Mouse (Mus musculus) midbrain, embryonic 11.5 days (tissue): Measurements from ENCODE around the gene Ptpn23. TPM values are rescaled to one million over a fixed set of nuclear protein-coding genes. Genes with fewer than 3 reads are reported as not detected.
A peak's percentile ranks its signal among the peaks of the same experiment; 100 is the strongest.
"Not testable (repeated sequence)": the region's sequence is repeated elsewhere in the genome, so short reads cannot be mapped to it uniquely, and the experiment has no call there.

Source experiments
- ATAC-seq: fragments of 200-750 bp; cut with Nextera tagmentation; 2 replicates; pipeline ENCODE4 v1.8.0; 2017; ENCODE audit warnings: moderate TSS enrichment, moderate library complexity; ENCODE audit not compliant: low FRiP score
- DNase-seq: peaks from one replicate; pipeline ENCODE4 v3.0.0; 2015; ENCODE audit warnings: low spot score; ENCODE audit errors: missing footprints
- H3K27ac ChIP-seq: fragments of 300-500 bp; sonication (generic); 2 replicates; pipeline ENCODE4 v1.5.1; 2014; ENCODE audit warnings: low read depth, low read length
- H3K27me3 ChIP-seq: fragments of 300-500 bp; sonication (generic); 2 replicates; pipeline ENCODE4 v1.6.1; 2014; ENCODE audit warnings: mild to moderate bottlenecking, low read length, moderate library complexity, mixed read lengths; ENCODE audit not compliant: control insufficient read depth, insufficient read depth
- H3K36me3 ChIP-seq: fragments of 300-500 bp; sonication (generic); 2 replicates; pipeline ENCODE4 v1.6.1; 2014; ENCODE audit warnings: mild to moderate bottlenecking, low read length, moderate library complexity, mixed read lengths; ENCODE audit not compliant: control insufficient read depth, insufficient read depth
- H3K4me1 ChIP-seq: fragments of 300-500 bp; sonication (generic); 2 replicates; pipeline ENCODE4 v1.6.1; 2014; ENCODE audit warnings: low read length; ENCODE audit not compliant: control insufficient read depth, insufficient read depth
- H3K4me2 ChIP-seq: fragments of 300-500 bp; sonication (generic); 2 replicates; pipeline ENCODE4 v1.6.1; 2014; ENCODE audit warnings: mild to moderate bottlenecking, moderate library complexity
- H3K4me3 ChIP-seq: fragments of 300-500 bp; sonication (generic); 2 replicates; pipeline ENCODE4 v1.5.1; 2014; ENCODE audit warnings: low read depth, low read length
- H3K9ac ChIP-seq: fragments of 300-500 bp; sonication (generic); 2 replicates; pipeline ENCODE4 v1.6.1; 2014; ENCODE audit warnings: low read length
- H3K9me3 ChIP-seq: fragments of 300-500 bp; sonication (generic); 2 replicates; pipeline ENCODE4 v1.6.1; 2016; ENCODE audit warnings: low read length; ENCODE audit not compliant: control insufficient read depth
- WGBS: fragments of 180-500 bp; shearing (Covaris S2); extraction: QIAGEN DNeasy Blood & Tissue Kit; methylation state at CpG from one replicate; pipeline ENCODE4 v1.1.7; 2014; 5-methylcytosine and 5-hydroxymethylcytosine counted together
- polyA plus RNA-seq: library from polyadenylated mRNA; unstranded; fragments of >200 nt; fragmentation: Nextera tagmentation; extraction: Ambion mirVana; gene quantifications from 2 replicates; pipeline ENCODE4 v1.2.1, GENCODE M21; 2014

Gene Ptpn23
- polyA plus RNA-seq, 1 experiment from 2014 or later = 13.8 TPM

- H3K27ac ChIP-seq = no peak overlapping the region
- 85% methylated on average over 4 of the region's 4 CpGs for WGBS
- H3K9ac ChIP-seq = no peak overlapping the region
- peaks cover 20% of the 10 kb centered on the region for H3K36me3 ChIP-seq
- H3K4me1 ChIP-seq = no peaks in the 10 kb centered on the region
- H3K4me3 ChIP-seq = no peak overlapping the region
- H3K27me3 ChIP-seq = no peaks in the 10 kb centered on the region
- H3K9me3 ChIP-seq = no peaks in the 10 kb centered on the region
- DNase-seq = no peak
- H3K4me2 ChIP-seq = no peak overlapping the region
- ATAC-seq = no peak
Measured at GRCm38 (mm10) chr9:110393295-110393694, 14.7 kb downstream of the Ptpn23 start.

GRCm38 (mm10) chr9:110390843-110391242 lies 17.2 kb downstream of the Ptpn23 start:
- no peaks in the 10 kb centered on the region for H3K4me1 ChIP-seq
- no peaks in the 10 kb centered on the region for H3K9me3 ChIP-seq
- 96% methylated on average over 3 of the region's 3 CpGs for WGBS
- no peaks in the 10 kb centered on the region for H3K27me3 ChIP-seq
- no peak overlapping the region for H3K27ac ChIP-seq
- no peak for DNase-seq
- no peak overlapping the region for H3K9ac ChIP-seq
- ATAC-seq = no peak
- no peak overlapping the region for H3K4me3 ChIP-seq
- H3K4me2 ChIP-seq = no peak overlapping the region
- H3K36me3 ChIP-seq = peaks cover 35% of the 10 kb centered on the region

DNA sequence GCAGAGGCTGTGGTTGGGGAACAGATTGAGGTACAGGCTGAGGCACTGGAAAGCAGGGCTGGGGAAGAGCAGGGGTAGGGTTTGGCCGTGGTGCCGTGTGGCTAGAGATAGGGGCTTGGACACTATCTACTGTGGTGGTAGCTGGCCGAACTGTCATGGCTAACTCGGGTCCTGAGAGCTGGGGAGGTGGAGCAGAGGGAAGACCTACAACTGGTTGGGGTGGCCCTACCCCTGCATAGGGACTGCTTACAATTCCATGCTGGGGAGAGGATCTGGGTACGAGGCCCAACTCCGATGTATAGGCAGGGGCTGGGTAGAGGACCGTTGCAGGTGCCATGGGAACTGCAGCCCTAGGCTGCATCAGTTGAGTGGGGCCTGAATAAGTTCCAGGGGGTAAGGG lies 20.0 kb downstream of the Ptpn23 start:
- Histone ChIP-seq H3K4me3 (no peak overlapping the region), H3K4me2 (no peak overlapping the region), H3K27ac (no peak overlapping the region), H3K9ac (no peak overlapping the region), H3K36me3 (peaks cover 40% of the 10 kb centered on the region), H3K27me3 (no peaks in the 10 kb centered on the region), H3K4me1 (no peaks in the 10 kb centered on the region), H3K9me3 (no peaks in the 10 kb centered on the region)
- ATAC-seq = no peak
- DNase-seq = no peak
- WGBS = 93% methylated on average over 7 of the region's 7 CpGs

DNA sequence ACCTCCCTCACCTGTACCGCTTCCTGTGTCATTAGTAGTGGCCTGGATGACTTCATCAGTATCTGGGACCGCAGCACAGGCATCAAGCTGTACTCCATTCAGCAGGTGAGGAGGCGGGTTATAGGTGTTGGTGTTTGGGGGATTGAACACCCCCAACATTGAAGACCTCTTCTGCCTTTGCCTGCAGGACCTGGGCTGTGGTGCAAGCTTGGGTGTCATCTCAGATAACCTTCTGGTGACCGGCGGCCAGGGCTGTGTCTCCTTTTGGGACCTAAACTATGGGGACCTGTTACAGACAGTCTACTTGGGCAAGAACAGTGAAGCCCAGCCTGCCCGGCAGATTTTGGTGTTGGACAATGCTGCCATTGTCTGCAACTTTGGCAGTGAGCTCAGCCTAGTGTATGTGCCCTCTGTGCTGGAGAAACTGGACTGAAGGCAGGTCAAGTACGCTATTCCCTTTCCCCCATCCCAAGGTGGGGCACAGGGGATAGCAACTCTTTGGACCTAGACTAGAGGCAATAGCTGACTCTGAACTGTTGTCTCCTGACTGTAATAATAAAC lies 23.6 kb downstream of the Ptpn23 start:
- WGBS = 93% methylated on average over 7 of the region's 7 CpGs
- H3K27ac ChIP-seq = no peak overlapping the region
- ATAC-seq (no peak), DNase-seq (no peak)
- peaks cover 32% of the 10 kb centered on the region for H3K36me3 ChIP-seq
- no peak overlapping the region for H3K9ac ChIP-seq
- no peaks in the 10 kb centered on the region for H3K4me1 ChIP-seq
- no peak overlapping the region for H3K4me2 ChIP-seq
- no peaks in the 10 kb centered on the region for H3K9me3 ChIP-seq
- H3K27me3 ChIP-seq = no peaks in the 10 kb centered on the region
- H3K4me3 ChIP-seq = no peak overlapping the region

- ATAC-seq (no peak), DNase-seq (no peak)
- H3K27me3 ChIP-seq = no peaks in the 10 kb centered on the region
- no peaks in the 10 kb centered on the region for H3K9me3 ChIP-seq
- no peak overlapping the region for H3K27ac ChIP-seq
- 86% methylated on average over 12 of the region's 12 CpGs for WGBS
- no peak overlapping the region for H3K4me3 ChIP-seq
- H3K4me1 ChIP-seq = no peaks in the 10 kb centered on the region
- no peak overlapping the region for H3K4me2 ChIP-seq
- peaks cover 23% of the 10 kb centered on the region; the same call in 1 of the 2 replicates for H3K36me3 ChIP-seq
- no peak overlapping the region for H3K9ac ChIP-seq
Measured at GRCm38 (mm10) chr9:110381292-110381691, 26.7 kb downstream of the Ptpn23 start.

GRCm38 (mm10) chr9:110380662-110381061 lies 27.4 kb downstream of the Ptpn23 start:
- DNase-seq (no peak), ATAC-seq (peak; percentile 58; the same call in 1 of the 2 replicates)
- Histone ChIP-seq H3K36me3 (peaks cover 17% of the 10 kb centered on the region; the same call in 1 of the 2 replicates), H3K9me3 (no peaks in the 10 kb centered on the region), H3K9ac (peak overlapping the region; percentile 7; the same call in 1 of the 2 replicates), H3K4me1 (no peaks in the 10 kb centered on the region), H3K27me3 (no peaks in the 10 kb centered on the region), H3K4me3 (no peak overlapping the region), H3K27ac (no peak overlapping the region), H3K4me2 (no peak overlapping the region)
- 41% methylated on average over 21 of the region's 21 CpGs for whole genome bisulfite sequencing

DNA sequence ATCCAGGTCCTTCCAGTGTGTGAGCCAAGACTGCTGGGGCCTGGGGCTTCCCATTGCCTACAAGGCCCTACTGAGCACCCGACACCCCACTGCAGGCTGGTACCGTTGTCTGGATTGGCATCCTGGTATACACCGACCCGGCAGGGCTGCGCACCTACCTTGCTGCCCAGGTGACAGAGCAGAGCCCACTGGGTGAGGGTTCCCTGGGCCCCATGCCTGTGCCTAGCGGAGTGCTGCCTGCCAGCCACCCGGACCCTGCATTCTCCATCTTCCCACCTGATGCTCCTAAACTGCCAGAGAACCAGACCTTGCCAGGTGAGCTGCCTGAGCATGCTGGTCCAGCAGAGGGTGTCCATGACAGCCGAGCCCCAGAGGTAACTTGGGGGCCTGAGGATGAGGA lies 28.7 kb downstream of the Ptpn23 start:
- 94% methylated on average over 8 of the region's 8 CpGs for WGBS
- H3K9ac ChIP-seq = no peak overlapping the region
- H3K36me3 ChIP-seq = peaks cover 14% of the 10 kb centered on the region; the same call in 1 of the 2 replicates

GRCm38 (mm10) chr9:110377655-110378054 lies 30.4 kb downstream of the Ptpn23 start:
- H3K9me3 ChIP-seq, H3K4me3 ChIP-seq, H3K4me1 ChIP-seq, H3K9ac ChIP-seq, ATAC-seq, H3K27me3 ChIP-seq, H3K27ac ChIP-seq, H3K4me2 ChIP-seq: not testable (repeated sequence)
- WGBS = 91% methylated on average over 15 of the region's 15 CpGs
- peak; percentile 28 for DNase-seq
- peaks cover 12% of the 10 kb centered on the region; the same call in 1 of the 2 replicates for H3K36me3 ChIP-seq

More for the DNA sequence above, 28.7 kb downstream of the Ptpn23 start:
- Histone ChIP-seq H3K27ac (no peak overlapping the region), H3K4me3 (no peak overlapping the region), H3K9me3 (no peaks in the 10 kb centered on the region), H3K4me2 (no peak overlapping the region), H3K27me3 (no peaks in the 10 kb centered on the region), H3K4me1 (no peaks in the 10 kb centered on the region)
- ATAC-seq (no peak), DNase-seq (no peak)

GRCm38 (mm10) chr9:110375668-110376067 lies 32.3 kb downstream of the Ptpn23 start:
- ATAC-seq (no peak), DNase-seq (peak; percentile 54)
- Histone ChIP-seq H3K4me1 (no peaks in the 10 kb centered on the region), H3K27me3 (no peaks in the 10 kb centered on the region), H3K9ac (no peak overlapping the region), H3K36me3 (peaks cover 12% of the 10 kb centered on the region; the same call in 1 of the 2 replicates), H3K27ac (no peak overlapping the region), H3K4me3 (no peak overlapping the region), H3K9me3 (no peaks in the 10 kb centered on the region), H3K4me2 (no peak overlapping the region)
- WGBS = 95% methylated on average over 3 of the region's 3 CpGs
